Mouse (Mus musculus) heart, embryonic 14.5 days (tissue): Measurements from ENCODE around the gene Ogfrl1. TPM values are rescaled to one million over a fixed set of nuclear protein-coding genes. Genes with fewer than 3 reads are reported as not detected.
"Not testable (repeated sequence)": the region's sequence is repeated elsewhere in the genome, so short reads cannot be mapped to it uniquely, and the experiment has no call there.

Source experiments
- ATAC-seq: fragments of 200-750 bp; cut with Nextera tagmentation; 2 replicates; pipeline ENCODE4 v1.8.0; 2017; ENCODE audit warnings: low read depth, moderate TSS enrichment; ENCODE audit not compliant: insufficient number of reproducible peaks, insufficient read depth, low FRiP score
- H3K27ac ChIP-seq, 2 experiments: fragments of 200-500 bp in 1 of 2; fragments of 300-500 bp in 1 of 2; sonication (generic) in 1 of 2; replicated peaks in 1 of 2; 2 replicates each; pipeline ENCODE4 v1.5.1; 2012 to 2014; ENCODE audit warnings: low read depth in 2 of 2, low read length in 2 of 2, control low read depth in 1 of 2, mild to moderate bottlenecking in 1 of 2, mixed read lengths in 1 of 2; ENCODE audit not compliant: control insufficient read depth in 1 of 2, insufficient read depth in 1 of 2
- H3K27me3 ChIP-seq: fragments of 300-500 bp; sonication (generic); 2 replicates; pipeline ENCODE4 v1.6.1; 2014; ENCODE audit warnings: mild to moderate bottlenecking, low read length, control low read depth; ENCODE audit not compliant: control insufficient read depth, insufficient read depth
- H3K36me3 ChIP-seq: fragments of 300-500 bp; sonication (generic); 2 replicates; pipeline ENCODE4 v1.6.1; 2014; ENCODE audit warnings: mild to moderate bottlenecking, control low read depth, low read length, mixed read lengths; ENCODE audit not compliant: control insufficient read depth, insufficient read depth
- H3K4me1 ChIP-seq, 2 experiments: fragments of 200-500 bp in 1 of 2; fragments of 300-500 bp in 1 of 2; sonication (generic) in 1 of 2; 2 replicates each; pipeline ENCODE4 v1.6.1; 2012 to 2014; ENCODE audit warnings: low read length in 2 of 2, control low read depth in 1 of 2, mixed read lengths in 1 of 2; ENCODE audit not compliant: control insufficient read depth in 2 of 2, insufficient read depth in 2 of 2
- H3K4me2 ChIP-seq: fragments of 300-500 bp; sonication (generic); 2 replicates; pipeline ENCODE4 v1.6.1; 2014; ENCODE audit warnings: mild to moderate bottlenecking, low read length
- H3K4me3 ChIP-seq, 2 experiments: fragments of 200-500 bp in 1 of 2; fragments of 300-500 bp in 1 of 2; sonication (generic) in 1 of 2; 2 replicates each; pipeline ENCODE4 v1.5.1; 2012 to 2014; ENCODE audit warnings: low read length in 2 of 2, mild to moderate bottlenecking in 2 of 2, control low read depth in 1 of 2, low read depth in 1 of 2, moderate library complexity in 1 of 2; ENCODE audit not compliant: control insufficient read depth in 1 of 2, insufficient read depth in 1 of 2
- H3K9ac ChIP-seq: fragments of 300-500 bp; sonication (generic); 2 replicates; pipeline ENCODE4 v1.6.1; 2014; ENCODE audit warnings: mild to moderate bottlenecking, low read length
- H3K9me3 ChIP-seq: fragments of 300-500 bp; sonication (generic); 2 replicates; pipeline ENCODE4 v1.6.1; 2016; ENCODE audit warnings: low read length, control low read depth; ENCODE audit not compliant: control insufficient read depth
- WGBS: fragments of 180-500 bp; shearing (Covaris S2); extraction: QIAGEN DNeasy Blood & Tissue Kit; methylation state at CpG from one replicate; pipeline ENCODE4 v1.1.7; 2014; 5-methylcytosine and 5-hydroxymethylcytosine counted together
- polyA plus RNA-seq: library from polyadenylated mRNA; unstranded; fragments of >200 nt; fragmentation: Nextera tagmentation; extraction: Ambion mirVana; gene quantifications from 2 replicates; pipeline ENCODE4 v1.2.1, GENCODE M21; 2014

Gene Ogfrl1
- polyA plus RNA-seq, 1 experiment from 2014 or later: 11.5 TPM

GRCm38 (mm10) chr1:23409960-23410359, 12.4 kb upstream of the Ogfrl1 start:
- H3K9me3 ChIP-seq: no peaks in the 10 kb centered on the region

GRCm38 (mm10) chr1:23402401-23402800, 4.8 kb upstream of the Ogfrl1 start:
- no peak for ATAC-seq
- WGBS: 80% methylated on average over 3 of the region's 3 CpGs
- H3K9me3 ChIP-seq: no peaks in the 10 kb centered on the region
- no peaks in the 10 kb centered on the region for H3K36me3 ChIP-seq
- H3K4me3 ChIP-seq: no peak overlapping the region
- peaks cover 0 to 7% of the 10 kb centered on the region in 2 experiments; a peak in 3 of 4 replicates for H3K4me1 ChIP-seq
- no peak overlapping the region for H3K4me2 ChIP-seq
- no peak overlapping the region for H3K9ac ChIP-seq
- H3K27me3 ChIP-seq: no peaks in the 10 kb centered on the region
- H3K27ac ChIP-seq: no peak overlapping the region

More at GRCm38 (mm10) chr1:23409960-23410359, 12.4 kb upstream of the Ogfrl1 start:
- H3K27me3 ChIP-seq: no peaks in the 10 kb centered on the region
- H3K9ac ChIP-seq: no peak overlapping the region
- no peak overlapping the region for H3K27ac ChIP-seq
- H3K36me3 ChIP-seq: no peaks in the 10 kb centered on the region
- no peak overlapping the region for H3K4me3 ChIP-seq
- ATAC-seq: no peak
- H3K4me2 ChIP-seq: no peak overlapping the region
- no peaks in the 10 kb centered on the region for H3K4me1 ChIP-seq
- WGBS: 81% methylated on average over 2 of the region's 2 CpGs

- Histone ChIP-seq H3K4me2 (no peak overlapping the region), H3K4me3 (no peak overlapping the region), H3K27ac (no peak overlapping the region), H3K27me3 (no peaks in the 10 kb centered on the region), H3K9me3 (no peaks in the 10 kb centered on the region), H3K9ac (no peak overlapping the region), H3K36me3 (no peaks in the 10 kb centered on the region), H3K4me1 (peaks cover 0 to 8% of the 10 kb centered on the region in 2 experiments; a peak in 3 of 4 replicates)
- WGBS: 52% methylated on average over 1 of the region's 1 CpGs
- no peak for ATAC-seq
Observed at GRCm38 (mm10) chr1:23399552-23399951, 2.0 kb upstream of the Ogfrl1 start.

GRCm38 (mm10) chr1:23394356-23394755, 3.2 kb downstream of the Ogfrl1 start:
- 61% methylated on average over 2 of the region's 2 CpGs for WGBS
- H3K27ac ChIP-seq, H3K9ac ChIP-seq, H3K36me3 ChIP-seq, H3K27me3 ChIP-seq, H3K4me3 ChIP-seq, H3K9me3 ChIP-seq, H3K4me1 ChIP-seq, H3K4me2 ChIP-seq, ATAC-seq: not testable (repeated sequence)

- Histone ChIP-seq H3K9me3 (no peaks in the 10 kb centered on the region), H3K9ac (no peak overlapping the region), H3K4me3 (no peak overlapping the region), H3K36me3 (no peaks in the 10 kb centered on the region), H3K4me1 (peaks cover 0 to 6% of the 10 kb centered on the region in 2 experiments; a peak in 2 of 4 replicates), H3K27ac (no peak overlapping the region), H3K27me3 (no peaks in the 10 kb centered on the region), H3K4me2 (no peak overlapping the region)
- no peak for ATAC-seq
- WGBS: 71% methylated on average over 7 of the region's 7 CpGs
Observed at GRCm38 (mm10) chr1:23391744-23392143, 5.8 kb downstream of the Ogfrl1 start.

- no peak for ATAC-seq
- Histone ChIP-seq H3K4me1 (peaks cover 7 to 24% of the 10 kb centered on the region in 2 experiments), H3K4me2 (no peak overlapping the region), H3K9me3 (no peaks in the 10 kb centered on the region), H3K27me3 (no peaks in the 10 kb centered on the region), H3K9ac (no peak overlapping the region), H3K36me3 (no peaks in the 10 kb centered on the region), H3K4me3 (no peak overlapping the region), H3K27ac (no peak overlapping the region)
- 84% methylated on average over 6 of the region's 6 CpGs for WGBS
Observed at GRCm38 (mm10) chr1:23384326-23384725, 13.2 kb downstream of the Ogfrl1 start.

- under 1% methylated on average over 36 of the region's 93 CpGs for WGBS
- no peaks in the 10 kb centered on the region for H3K9me3 ChIP-seq
- H3K27me3 ChIP-seq: no peaks in the 10 kb centered on the region
- H3K9ac ChIP-seq: peak overlapping the region; percentile 91
- H3K4me3 ChIP-seq: peak overlapping the region; percentile 71 to 84
- peak overlapping the region; percentile 97 for H3K4me2 ChIP-seq
- H3K36me3 ChIP-seq: no peaks in the 10 kb centered on the region
- ATAC-seq: peak; percentile 99
- H3K4me1 ChIP-seq: peaks cover 7 to 17% of the 10 kb centered on the region in 2 experiments
- H3K27ac ChIP-seq: peak overlapping the region; percentile 82 to 84
Observed at GRCm38 (mm10) chr1:23382806-23383653, 14.5 kb downstream of the Ogfrl1 start.
